Mouse (Mus musculus) neural tube, embryonic 11.5 days (tissue): ENCODE data around the gene Nlrp6. TPM values are rescaled to one million over a fixed set of nuclear protein-coding genes. Genes with fewer than 3 reads are reported as not detected.

Source experiments
- ATAC-seq: fragments of 200-750 bp; cut with Nextera tagmentation; 2 replicates; pipeline ENCODE4 v1.8.0; 2017; ENCODE audit warnings: moderate number of reproducible peaks, mild to moderate bottlenecking, moderate TSS enrichment, moderate library complexity; ENCODE audit not compliant: insufficient read depth, low FRiP score, low TSS enrichment
- DNase-seq: peaks from one replicate; pipeline ENCODE4 v3.0.0-alpha.2; 2015; ENCODE audit warnings: low spot score
- H3K27ac ChIP-seq: fragments of 300-500 bp; sonication (generic); 2 replicates; pipeline ENCODE4 v1.5.1; 2014; ENCODE audit warnings: low read depth, mild to moderate bottlenecking, low read length
- H3K27me3 ChIP-seq: fragments of 300-500 bp; sonication (generic); 2 replicates; pipeline ENCODE4 v1.6.1; 2014; ENCODE audit warnings: mild to moderate bottlenecking, low read length, mixed read lengths; ENCODE audit not compliant: control insufficient read depth, insufficient read depth
- H3K36me3 ChIP-seq: fragments of 300-500 bp; sonication (generic); 2 replicates; pipeline ENCODE4 v1.6.1; 2014; ENCODE audit warnings: mild to moderate bottlenecking, low read length, moderate library complexity, mixed read lengths; ENCODE audit not compliant: control insufficient read depth, insufficient read depth
- H3K4me1 ChIP-seq: fragments of 300-500 bp; sonication (generic); 2 replicates; pipeline ENCODE4 v1.6.1; 2014; ENCODE audit warnings: low read length, mixed read lengths; ENCODE audit not compliant: control insufficient read depth, insufficient read depth
- H3K4me2 ChIP-seq: fragments of 300-500 bp; sonication (generic); 2 replicates; pipeline ENCODE4 v1.6.1; 2014; ENCODE audit warnings: low read depth, mild to moderate bottlenecking, moderate library complexity
- H3K4me3 ChIP-seq: fragments of 300-500 bp; sonication (generic); 2 replicates; pipeline ENCODE4 v1.5.1; 2014; ENCODE audit warnings: low read depth, low read length
- H3K9ac ChIP-seq: fragments of 300-500 bp; sonication (generic); 2 replicates; pipeline ENCODE4 v1.6.1; 2014; ENCODE audit warnings: mild to moderate bottlenecking, low read length
- H3K9me3 ChIP-seq: fragments of 300-500 bp; sonication (generic); 2 replicates; pipeline ENCODE4 v1.6.1; 2016; ENCODE audit warnings: low read length; ENCODE audit not compliant: control insufficient read depth
- WGBS: fragments of 180-500 bp; shearing (Covaris S2); extraction: QIAGEN DNeasy Blood & Tissue Kit; methylation state at CpG from one replicate; pipeline ENCODE4 v1.1.7; 2014; 5-methylcytosine and 5-hydroxymethylcytosine counted together
- polyA plus RNA-seq: library from polyadenylated mRNA; unstranded; fragments of >200 nt; fragmentation: Nextera tagmentation; extraction: Ambion mirVana; gene quantifications from 2 replicates; pipeline ENCODE4 v1.2.1, GENCODE M21; 2014

The Nlrp6 gene
- polyA plus RNA-seq, 1 experiment from 2014 or later = 0.15 TPM

DNA sequence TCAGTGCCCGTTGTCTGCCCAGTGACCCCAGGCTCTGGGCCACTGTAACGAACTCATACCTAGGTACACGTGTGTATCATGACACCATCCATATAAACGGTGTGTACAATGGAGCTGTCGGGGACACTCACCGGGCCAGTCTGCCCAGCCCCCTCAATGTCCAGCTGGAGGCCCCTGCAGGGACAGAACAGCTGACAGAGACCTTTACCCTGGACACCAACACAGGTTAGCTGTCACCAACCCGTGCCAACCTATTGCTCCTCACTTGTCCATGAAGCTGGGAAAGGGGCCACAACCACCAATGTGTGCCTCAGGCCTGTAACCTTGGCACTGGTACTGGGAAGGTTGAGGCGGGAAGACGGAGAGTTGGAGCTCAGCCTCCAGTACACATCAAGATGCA, 21.6 kb downstream of the Nlrp6 start:
- Histone ChIP-seq H3K27ac (no peak overlapping the region), H3K4me2 (peak overlapping the region; percentile 57), H3K9ac (peak overlapping the region; percentile 59), H3K27me3 (no peaks in the 10 kb centered on the region), H3K36me3 (no peaks in the 10 kb centered on the region; the same call in 1 of the 2 replicates), H3K4me3 (peak overlapping the region; percentile 42), H3K9me3 (no peaks in the 10 kb centered on the region), H3K4me1 (peaks cover 10% of the 10 kb centered on the region)
- DNase-seq (no peak), ATAC-seq (no peak)
- 67% methylated on average over 9 of the region's 9 CpGs for WGBS

DNA sequence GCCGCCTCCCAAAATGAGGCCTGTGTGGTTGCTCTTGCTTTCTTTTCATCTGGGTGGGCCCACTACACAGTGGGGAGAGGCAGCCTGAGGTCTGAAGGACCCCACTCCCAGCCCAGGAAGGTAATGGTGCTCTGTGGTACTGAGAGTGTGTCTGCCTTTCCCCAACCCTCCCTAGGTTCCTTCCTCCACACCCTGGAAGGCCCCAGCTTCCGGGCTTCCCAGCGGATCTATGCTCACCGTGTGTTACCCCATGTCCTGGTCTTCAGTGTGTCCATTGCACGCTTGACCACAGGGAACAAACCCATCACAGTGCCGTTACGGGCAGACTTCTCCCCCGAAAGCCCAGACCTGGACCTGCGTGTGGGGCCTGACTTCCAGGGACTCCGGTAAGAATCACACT, 22.1 kb downstream of the Nlrp6 start:
- Histone ChIP-seq H3K27ac (no peak overlapping the region), H3K4me2 (no peak overlapping the region)

DNA sequence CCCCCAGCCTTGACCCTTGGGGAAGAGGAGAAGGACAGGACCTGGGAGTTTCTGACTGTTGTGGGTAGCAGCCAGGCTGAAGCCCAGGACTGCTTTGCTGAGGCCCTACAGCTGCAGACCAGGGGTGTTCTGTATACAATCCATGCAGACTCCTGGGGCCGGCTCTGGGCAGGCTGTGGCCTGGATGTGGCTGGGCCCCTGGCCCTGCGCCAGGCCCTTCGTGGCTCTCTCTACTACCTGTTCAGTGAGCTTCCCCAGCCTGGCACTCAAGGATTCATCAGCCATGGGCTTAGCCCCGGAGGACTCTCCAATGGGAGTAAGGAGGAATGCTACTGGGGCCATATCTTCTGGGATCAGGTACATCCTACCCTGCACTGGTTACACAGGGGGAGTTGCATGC, 22.7 kb downstream of the Nlrp6 start:
- DNase-seq = no peak
- ATAC-seq = no peak
- H3K4me2 ChIP-seq = no peak overlapping the region
- no peaks in the 10 kb centered on the region for H3K27me3 ChIP-seq
- no peak overlapping the region for H3K4me3 ChIP-seq
- no peak overlapping the region for H3K9ac ChIP-seq
- no peak overlapping the region for H3K27ac ChIP-seq
- H3K9me3 ChIP-seq = no peaks in the 10 kb centered on the region
- peaks cover 2% of the 10 kb centered on the region; the same call in 1 of the 2 replicates for H3K36me3 ChIP-seq
- H3K4me1 ChIP-seq = peaks cover 10% of the 10 kb centered on the region
- WGBS = 94% methylated on average over 4 of the region's 4 CpGs

More for the DNA sequence above, 22.1 kb downstream of the Nlrp6 start:
- peaks cover 1% of the 10 kb centered on the region; the same call in 1 of the 2 replicates for H3K36me3 ChIP-seq
- no peak overlapping the region for H3K9ac ChIP-seq
- peaks cover 10% of the 10 kb centered on the region for H3K4me1 ChIP-seq
- H3K9me3 ChIP-seq = no peaks in the 10 kb centered on the region
- H3K4me3 ChIP-seq = no peak overlapping the region
- DNase-seq = no peak
- 93% methylated on average over 10 of the region's 10 CpGs for WGBS
- H3K27me3 ChIP-seq = no peaks in the 10 kb centered on the region
- no peak for ATAC-seq

- no peak overlapping the region for H3K27ac ChIP-seq
- no peak overlapping the region for H3K4me3 ChIP-seq
- no peak for ATAC-seq
- no peak for DNase-seq
- no peaks in the 10 kb centered on the region for H3K9me3 ChIP-seq
- peaks cover 2% of the 10 kb centered on the region; the same call in 1 of the 2 replicates for H3K36me3 ChIP-seq
- no peak overlapping the region for H3K9ac ChIP-seq
- H3K4me1 ChIP-seq = peaks cover 10% of the 10 kb centered on the region
- WGBS = 89% methylated on average over 7 of the region's 7 CpGs
- H3K4me2 ChIP-seq = no peak overlapping the region
- H3K27me3 ChIP-seq = no peaks in the 10 kb centered on the region
Observed at GRCm38 (mm10) chr7:140944236-140944635, 23.5 kb downstream of the Nlrp6 start.

DNA sequence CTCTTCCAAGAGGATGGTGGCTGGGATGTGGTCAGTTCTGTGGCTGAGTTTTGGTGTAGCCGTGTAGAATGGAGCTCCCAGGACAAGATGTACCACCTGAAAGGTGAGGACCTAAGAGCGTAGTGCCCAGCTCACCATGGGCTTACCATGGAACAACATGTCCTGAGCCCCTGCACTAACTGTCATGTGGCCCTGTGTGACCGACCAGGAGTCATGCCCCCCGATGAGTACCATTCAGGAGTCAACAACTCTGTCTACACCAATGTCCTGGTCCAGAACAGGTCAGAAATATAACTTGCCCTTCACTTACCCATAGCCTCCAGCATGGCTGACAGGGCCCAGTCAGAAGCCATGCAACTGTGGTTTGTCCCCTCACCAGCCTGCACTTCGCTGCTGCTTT, 24.5 kb downstream of the Nlrp6 start:
- DNase-seq (no peak), ATAC-seq (no peak)
- no peak overlapping the region for H3K9ac ChIP-seq
- H3K9me3 ChIP-seq = no peaks in the 10 kb centered on the region
- no peak overlapping the region for H3K4me2 ChIP-seq
- 90% methylated on average over 5 of the region's 5 CpGs for WGBS
- H3K27me3 ChIP-seq = no peaks in the 10 kb centered on the region
- H3K4me1 ChIP-seq = peaks cover 8% of the 10 kb centered on the region
- H3K36me3 ChIP-seq = peaks cover 2% of the 10 kb centered on the region; the same call in 1 of the 2 replicates
- H3K4me3 ChIP-seq = no peak overlapping the region
- no peak overlapping the region for H3K27ac ChIP-seq

- Histone ChIP-seq H3K4me2 (no peak overlapping the region), H3K27me3 (no peaks in the 10 kb centered on the region), H3K27ac (no peak overlapping the region), H3K9ac (no peak overlapping the region), H3K4me3 (no peak overlapping the region), H3K4me1 (peaks cover 10% of the 10 kb centered on the region), H3K36me3 (peaks cover 2% of the 10 kb centered on the region; the same call in 1 of the 2 replicates), H3K9me3 (no peaks in the 10 kb centered on the region)
- DNase-seq = no peak
- 91% methylated on average over 10 of the region's 10 CpGs for WGBS
- no peak for ATAC-seq
Observed at GRCm38 (mm10) chr7:140946311-140946710, 25.6 kb downstream of the Nlrp6 start.

DNA sequence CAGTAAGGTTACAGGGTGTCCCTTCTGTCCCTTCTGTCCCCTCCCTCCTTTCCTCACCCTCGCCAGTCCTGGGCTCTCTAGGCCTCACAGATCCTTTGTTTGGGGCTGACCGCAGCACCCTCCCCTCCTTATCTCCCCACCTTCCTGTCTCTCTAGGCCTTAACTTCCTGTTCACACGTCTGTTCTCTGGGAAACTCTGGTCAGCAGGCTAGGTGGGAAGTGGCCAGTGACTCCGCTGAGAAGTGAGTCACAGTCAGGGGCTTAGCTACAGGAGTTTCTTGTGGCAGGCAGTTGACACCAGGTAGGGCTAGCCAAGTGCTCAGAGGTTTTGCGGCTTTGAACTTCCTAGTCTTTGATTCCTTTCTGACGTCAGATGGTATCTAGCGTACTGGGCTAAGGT, 26.3 kb downstream of the Nlrp6 start:
- Histone ChIP-seq H3K9me3 (no peaks in the 10 kb centered on the region), H3K4me2 (no peak overlapping the region), H3K36me3 (peaks cover 2% of the 10 kb centered on the region; the same call in 1 of the 2 replicates), H3K9ac (no peak overlapping the region), H3K27ac (no peak overlapping the region), H3K27me3 (no peaks in the 10 kb centered on the region), H3K4me1 (peaks cover 9% of the 10 kb centered on the region), H3K4me3 (no peak overlapping the region)
- WGBS = 64% methylated on average over 7 of the region's 7 CpGs
- ATAC-seq (no peak), DNase-seq (no peak)

DNA sequence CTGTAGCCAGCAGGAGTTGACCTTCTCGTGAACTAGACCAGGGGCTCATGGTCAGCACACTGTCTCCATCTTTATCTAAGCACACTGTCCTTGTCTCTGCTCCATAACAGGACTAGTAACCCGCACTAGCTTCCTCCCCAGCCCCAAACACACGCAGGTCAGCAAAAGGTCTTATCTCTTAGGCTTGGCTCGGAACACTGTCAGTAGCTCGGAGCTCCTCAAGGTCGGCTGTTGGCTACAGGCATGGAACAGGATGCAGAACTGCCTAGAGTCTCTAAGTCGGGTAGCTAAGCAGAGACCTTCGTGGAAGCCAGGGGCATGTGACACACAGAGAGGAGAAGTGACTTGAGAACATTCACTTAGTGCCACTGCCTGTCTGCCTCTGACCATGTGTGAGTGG, 27.5 kb downstream of the Nlrp6 start:
- H3K9me3 ChIP-seq = no peaks in the 10 kb centered on the region
- 91% methylated on average over 8 of the region's 8 CpGs for WGBS
- H3K9ac ChIP-seq = no peak overlapping the region
- H3K27me3 ChIP-seq = no peaks in the 10 kb centered on the region
- no peak for ATAC-seq
- no peak overlapping the region for H3K4me3 ChIP-seq
- H3K27ac ChIP-seq = no peak overlapping the region
- DNase-seq = no peak
- 0 out of 2 replicates have a peak, but pooled peaks cover 7% of the 10 kb centered on the region for H3K4me1 ChIP-seq
- H3K36me3 ChIP-seq = peaks cover 2% of the 10 kb centered on the region; the same call in 1 of the 2 replicates
- no peak overlapping the region for H3K4me2 ChIP-seq

DNA sequence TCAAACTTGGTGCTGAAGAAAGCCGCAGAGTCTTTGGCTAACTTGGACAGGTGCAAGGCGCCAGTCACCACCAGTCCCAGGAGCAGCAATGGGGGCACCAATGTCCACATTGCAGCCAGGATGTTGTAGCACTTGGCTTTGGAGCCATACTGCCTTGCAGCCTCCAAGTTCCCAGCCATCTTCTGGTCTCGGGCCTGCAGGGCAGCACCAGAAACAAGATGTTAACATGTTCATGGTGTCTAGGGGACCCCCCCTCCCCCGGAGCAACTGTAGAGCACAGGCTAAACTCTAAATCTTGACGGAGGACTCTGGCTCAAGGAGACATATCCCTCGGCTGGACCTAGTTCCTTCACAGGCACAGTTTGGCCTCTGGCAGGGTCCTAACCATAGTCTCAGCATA, 28.6 kb downstream of the Nlrp6 start:
- Histone ChIP-seq H3K27me3 (no peaks in the 10 kb centered on the region), H3K4me1 (0 out of 2 replicates have a peak, but pooled peaks cover 7% of the 10 kb centered on the region), H3K27ac (no peak overlapping the region), H3K9ac (no peak overlapping the region), H3K9me3 (no peaks in the 10 kb centered on the region), H3K4me2 (no peak overlapping the region), H3K36me3 (peaks cover 2% of the 10 kb centered on the region; the same call in 1 of the 2 replicates), H3K4me3 (no peak overlapping the region)
- 90% methylated on average over 6 of the region's 6 CpGs for WGBS
- ATAC-seq = no peak
- no peak for DNase-seq
